Mouse (Mus musculus): ENCODE measurements at regions not wholly inside any gene's neighbourhood (a gene's known extent, or its start where the extent isn't known, plus 50 kb on each side); places are given as distances from the start of the nearest gene placed in this dataset.
A peak's percentile ranks its signal among the peaks of the same experiment; 100 is the strongest.

GRCm38 (mm10) chr13:59229111-59229541 lies 355.9 kb downstream of the Agtpbp1 start:
- DNase-seq (ENCODE audit: low spot score in 2 of 2), result no peak

GRCm38 (mm10) chr13:59228059-59228830 lies 356.8 kb downstream of the Agtpbp1 start:
- DNase-seq (ENCODE audit: low spot score in 2 of 2), result no peak

GRCm38 (mm10) chr13:59227523-59228058 lies 357.4 kb downstream of the Agtpbp1 start:
- no peak for DNase-seq (ENCODE audit: low spot score in 2 of 2)

GRCm38 (mm10) chr13:59220587-59220986 lies 364.4 kb downstream of the Agtpbp1 start:
- no peak for DNase-seq (ENCODE audit: low spot score in 2 of 2)

GRCm38 (mm10) chr13:59220156-59220555 lies 364.9 kb downstream of the Agtpbp1 start:
- no peak for DNase-seq (ENCODE audit: low spot score in 2 of 2)

GRCm38 (mm10) chr13:59216686-59217298 lies 368.2 kb downstream of the Agtpbp1 start:
- DNase-seq (ENCODE audit: low spot score in 2 of 2), result no peak

- DNase-seq (ENCODE audit: low spot score in 2 of 2), result peak; percentile 43 to 78
Measured at GRCm38 (mm10) chr13:59212296-59212701, 372.7 kb downstream of the Agtpbp1 start.

- no peak for DNase-seq (ENCODE audit: low spot score in 2 of 2)
Measured at GRCm38 (mm10) chr13:59210828-59211227, 374.2 kb downstream of the Agtpbp1 start.

GRCm38 (mm10) chr13:59206186-59206585 lies 378.8 kb downstream of the Agtpbp1 start:
- DNase-seq (ENCODE audit: low spot score in 2 of 2), result no peak

- no peak for DNase-seq (ENCODE audit: low spot score in 2 of 2)
Measured at GRCm38 (mm10) chr13:59204506-59204905, 380.5 kb downstream of the Agtpbp1 start.

GRCm38 (mm10) chr13:59196311-59196710 lies 388.7 kb downstream of the Agtpbp1 start:
- DNase-seq (ENCODE audit: low spot score in 2 of 2), result no peak

GRCm38 (mm10) chr13:59188431-59188830 lies 382.1 kb downstream of the Ntrk2 start:
- DNase-seq (ENCODE audit: low spot score in 2 of 2), result no peak
